Mouse (Mus musculus): ENCODE measurements at regions not wholly inside any gene's neighbourhood (a gene's known extent, or its start where the extent isn't known, plus 50 kb on each side); places are given as distances from the start of the nearest gene placed in this dataset.

DNA sequence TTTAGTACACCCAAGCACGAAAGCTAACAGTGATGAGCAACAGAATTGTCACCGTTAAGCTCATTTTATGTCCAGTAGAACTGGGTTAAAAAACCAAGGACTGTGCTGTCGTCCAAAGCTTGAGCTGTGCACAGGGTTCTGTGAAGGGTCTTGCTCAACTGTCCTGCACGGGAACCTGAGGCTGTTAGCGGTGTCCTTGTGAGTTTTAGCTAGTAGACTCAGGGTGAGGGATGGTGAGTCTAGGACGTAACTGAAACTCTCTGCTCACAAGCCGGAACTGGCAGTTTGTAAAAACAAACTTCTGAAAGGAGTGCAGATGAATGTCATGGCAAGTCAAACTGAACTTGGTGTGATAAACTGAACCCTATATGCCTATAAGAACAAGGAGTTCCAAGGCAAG is 95.6 kb downstream of the 1700020N01Rik start:
- no peaks in the 10 kb centered on the region for H3K36me3 ChIP-seq (ENCODE audit: insufficient read depth, low read length)
- no peak overlapping the region for H3K4me3 ChIP-seq (ENCODE audit: low read depth, low read length)
- H3K4me1 ChIP-seq (ENCODE audit: insufficient read depth, low read depth, low read length): peaks cover 10% of the 10 kb centered on the region; the same call in 1 of the 2 replicates
- TF ChIP-seq CTCF (IDR thresholded peaks at IDR 0.05) (no peak), EP300 (IDR thresholded peaks at IDR 0.05) (no peak)
- 67% methylated on average over 7 of the region's 7 CpGs for WGBS
- H3K27ac ChIP-seq (ENCODE audit: low read length): no peak overlapping the region
- DNase-seq (ENCODE audit: low spot score) (no peak), ATAC-seq (no peak)
- H3K9ac ChIP-seq (replicated peaks; ENCODE audit: low read depth): no peak overlapping the region
- H3K27me3 ChIP-seq (replicated peaks; ENCODE audit: insufficient read depth, low read length): no peaks in the 10 kb centered on the region
- H3K4me2 ChIP-seq (replicated peaks; ENCODE audit: low read depth, low read length): no peak overlapping the region
- H3K9me3 ChIP-seq (ENCODE audit: low read length): no peaks in the 10 kb centered on the region

DNA sequence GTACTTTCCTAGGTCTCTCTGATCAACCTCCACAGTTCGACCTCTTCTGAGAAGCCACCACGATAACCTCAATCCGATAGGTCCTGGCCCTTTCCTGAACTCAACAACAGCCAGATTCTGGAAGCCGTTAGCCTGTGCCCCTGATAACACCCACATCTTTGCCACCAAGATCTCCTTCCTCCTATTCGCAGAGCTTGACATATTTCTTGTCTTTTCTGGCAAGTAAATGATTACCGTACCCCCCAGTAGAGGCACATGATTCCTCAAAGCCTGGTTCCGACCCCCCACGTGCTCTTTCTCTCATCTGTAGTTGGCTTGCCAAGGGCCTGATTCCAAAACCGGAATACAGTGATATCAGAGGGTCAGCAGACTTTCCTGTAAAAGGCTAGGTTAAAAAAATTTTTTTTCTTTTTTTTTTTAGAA is 96.9 kb downstream of the 1700020N01Rik start:
- H3K27me3 ChIP-seq (replicated peaks; ENCODE audit: insufficient read depth, low read length): no peaks in the 10 kb centered on the region
- no peak overlapping the region for H3K27ac ChIP-seq (ENCODE audit: low read length)
- H3K4me3 ChIP-seq (ENCODE audit: low read depth, low read length): no peak overlapping the region
- H3K4me2 ChIP-seq (replicated peaks; ENCODE audit: low read depth, low read length): no peak overlapping the region
- ATAC-seq (no peak), DNase-seq (ENCODE audit: low spot score) (no peak)
- WGBS: 70% methylated on average over 9 of the region's 9 CpGs
- peaks cover 12% of the 10 kb centered on the region; the same call in 1 of the 2 replicates for H3K4me1 ChIP-seq (ENCODE audit: insufficient read depth, low read depth, low read length)
- H3K9me3 ChIP-seq (ENCODE audit: low read length): no peaks in the 10 kb centered on the region
- H3K9ac ChIP-seq (replicated peaks; ENCODE audit: low read depth): no peak overlapping the region
- no peaks in the 10 kb centered on the region for H3K36me3 ChIP-seq (ENCODE audit: insufficient read depth, low read length)
- no peak for TF ChIP-seq CTCF (IDR thresholded peaks at IDR 0.05)
- TF ChIP-seq EP300 (IDR thresholded peaks at IDR 0.05): no peak

GRCm38 (mm10) chr10:21695185-21695584 is 102.2 kb downstream of the 1700020N01Rik start:
- Histone ChIP-seq H3K27me3 (replicated peaks; ENCODE audit: insufficient read depth, low read length) (no peaks in the 10 kb centered on the region), H3K27ac (ENCODE audit: low read length) (0 out of 2 replicates have a peak overlapping the region, but pooled peaks have one; percentile 9), H3K9me3 (ENCODE audit: low read length) (no peaks in the 10 kb centered on the region), H3K4me1 (ENCODE audit: insufficient read depth, low read depth, low read length) (peaks cover 5% of the 10 kb centered on the region; the same call in 1 of the 2 replicates), H3K4me2 (replicated peaks; ENCODE audit: low read depth, low read length) (no peak overlapping the region), H3K4me3 (ENCODE audit: low read depth, low read length) (no peak overlapping the region), H3K36me3 (ENCODE audit: insufficient read depth, low read length) (no peaks in the 10 kb centered on the region), H3K9ac (replicated peaks; ENCODE audit: low read depth) (no peak overlapping the region)
- TF ChIP-seq CTCF (IDR thresholded peaks at IDR 0.05) (no peak), EP300 (IDR thresholded peaks at IDR 0.05) (peak; percentile 55)
- ATAC-seq: peak; percentile 55
- DNase-seq (ENCODE audit: low spot score): peak; percentile 31
- WGBS: 36% methylated on average over 5 of the region's 5 CpGs

GRCm38 (mm10) chr10:21696671-21697070 is 103.7 kb downstream of the 1700020N01Rik start:
- Histone ChIP-seq H3K9me3 (ENCODE audit: low read length) (no peaks in the 10 kb centered on the region), H3K9ac (replicated peaks; ENCODE audit: low read depth) (no peak overlapping the region), H3K4me3 (ENCODE audit: low read depth, low read length) (no peak overlapping the region), H3K36me3 (ENCODE audit: insufficient read depth, low read length) (no peaks in the 10 kb centered on the region), H3K4me1 (ENCODE audit: insufficient read depth, low read depth, low read length) (peaks cover 5% of the 10 kb centered on the region; the same call in 1 of the 2 replicates), H3K4me2 (replicated peaks; ENCODE audit: low read depth, low read length) (no peak overlapping the region), H3K27ac (ENCODE audit: low read length) (no peak overlapping the region), H3K27me3 (replicated peaks; ENCODE audit: insufficient read depth, low read length) (no peaks in the 10 kb centered on the region)
- 85% methylated on average over 5 of the region's 5 CpGs for WGBS
- TF ChIP-seq CTCF (IDR thresholded peaks at IDR 0.05): no peak
- no peak for TF ChIP-seq EP300 (IDR thresholded peaks at IDR 0.05)
- ATAC-seq (no peak), DNase-seq (ENCODE audit: low spot score) (no peak)

DNA sequence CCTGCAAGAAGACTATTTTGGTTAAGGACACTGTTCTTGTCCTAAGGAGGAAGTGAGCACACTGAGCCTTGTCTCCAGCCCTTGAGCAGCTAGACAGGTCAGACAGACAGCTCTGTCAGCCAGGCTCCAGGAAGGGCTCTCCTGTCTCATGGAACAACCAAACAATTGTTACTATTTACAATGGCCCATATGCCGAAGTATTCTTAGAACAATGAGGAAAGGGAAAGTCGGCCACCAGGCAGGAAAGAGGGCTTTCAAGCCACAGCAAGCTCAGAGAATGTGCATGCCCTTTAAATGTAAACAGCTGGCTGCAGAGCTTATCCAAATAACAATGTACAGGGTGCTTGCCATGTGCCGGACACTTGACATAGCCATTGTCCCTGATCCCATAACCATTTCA is 108.6 kb downstream of the 1700020N01Rik start:
- peak; percentile 95 for ATAC-seq

DNA sequence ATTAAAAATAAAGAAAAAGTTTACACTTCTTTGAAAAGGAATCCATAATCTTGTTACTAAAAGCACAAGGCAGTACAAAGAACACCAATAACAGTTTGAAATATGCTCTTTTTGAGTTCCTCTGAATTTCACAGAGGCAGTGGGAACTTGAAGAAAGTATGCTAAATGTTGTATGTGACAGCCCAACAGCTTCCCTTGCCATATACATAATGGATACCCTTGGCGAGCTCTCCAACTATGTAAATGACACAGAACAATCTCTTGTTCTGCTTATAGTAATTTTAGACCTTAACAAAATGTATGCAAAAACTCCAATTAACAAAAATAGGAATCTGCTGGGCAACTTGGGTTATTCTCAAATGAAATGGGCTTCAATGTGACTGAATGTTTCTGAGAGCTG is 109.2 kb downstream of the 1700020N01Rik start:
- H3K4me2 ChIP-seq (replicated peaks; ENCODE audit: low read depth, low read length): no peak overlapping the region
- DNase-seq (ENCODE audit: low spot score): no peak
- H3K9ac ChIP-seq (replicated peaks; ENCODE audit: low read depth): no peak overlapping the region
- no peak overlapping the region for H3K4me3 ChIP-seq (ENCODE audit: low read depth, low read length)
- H3K36me3 ChIP-seq (ENCODE audit: insufficient read depth, low read length): no peaks in the 10 kb centered on the region
- WGBS: 45% methylated on average over 1 of the region's 1 CpGs
- no peaks in the 10 kb centered on the region for H3K4me1 ChIP-seq (ENCODE audit: insufficient read depth, low read depth, low read length)
- no peak for ATAC-seq
- no peaks in the 10 kb centered on the region for H3K9me3 ChIP-seq (ENCODE audit: low read length)
- no peaks in the 10 kb centered on the region for H3K27me3 ChIP-seq (replicated peaks; ENCODE audit: insufficient read depth, low read length)
- no peak overlapping the region for H3K27ac ChIP-seq (ENCODE audit: low read length)
- TF ChIP-seq CTCF (IDR thresholded peaks at IDR 0.05) (no peak), EP300 (IDR thresholded peaks at IDR 0.05) (no peak)

More for the DNA sequence above, 108.6 kb downstream of the 1700020N01Rik start:
- Histone ChIP-seq H3K36me3 (ENCODE audit: insufficient read depth, low read length) (no peaks in the 10 kb centered on the region), H3K27me3 (replicated peaks; ENCODE audit: insufficient read depth, low read length) (no peaks in the 10 kb centered on the region), H3K4me2 (replicated peaks; ENCODE audit: low read depth, low read length) (no peak overlapping the region), H3K4me1 (ENCODE audit: insufficient read depth, low read depth, low read length) (no peaks in the 10 kb centered on the region), H3K27ac (ENCODE audit: low read length) (no peak overlapping the region), H3K9ac (replicated peaks; ENCODE audit: low read depth) (no peak overlapping the region), H3K9me3 (ENCODE audit: low read length) (no peaks in the 10 kb centered on the region), H3K4me3 (ENCODE audit: low read depth, low read length) (no peak overlapping the region)
- WGBS: 19% methylated on average over 3 of the region's 3 CpGs
- TF ChIP-seq EP300 (IDR thresholded peaks at IDR 0.05) (peak; percentile 96), CTCF (IDR thresholded peaks at IDR 0.05) (no peak)
- DNase-seq (ENCODE audit: low spot score): peak; percentile 67

DNA sequence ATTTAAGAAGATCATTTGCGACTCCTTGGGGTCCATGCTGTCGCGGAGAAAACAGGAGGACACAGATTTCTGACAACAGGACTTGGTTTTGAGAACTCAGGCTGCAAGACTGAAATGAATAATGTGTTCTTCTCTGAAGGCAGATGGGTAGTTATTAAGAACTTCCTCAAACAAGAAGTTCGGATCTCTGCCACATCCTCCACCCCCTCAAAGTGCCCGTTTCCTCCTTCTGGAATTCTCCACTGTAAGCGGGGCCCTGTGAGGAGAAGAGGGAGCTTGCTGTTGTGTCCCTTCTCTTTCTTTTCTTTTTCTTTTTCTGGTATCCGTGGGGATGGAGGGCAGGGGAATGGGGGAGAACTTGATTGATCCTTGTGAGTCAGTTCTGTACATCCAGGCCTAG is 118.9 kb downstream of the 1700020N01Rik start:
- no peak for DNase-seq (ENCODE audit: low spot score)
- no peak for ATAC-seq
- H3K4me3 ChIP-seq (ENCODE audit: low read depth, low read length): no peak overlapping the region
- no peak overlapping the region for H3K4me2 ChIP-seq (replicated peaks; ENCODE audit: low read depth, low read length)
- WGBS: 47% methylated on average over 7 of the region's 7 CpGs
- no peaks in the 10 kb centered on the region for H3K4me1 ChIP-seq (ENCODE audit: insufficient read depth, low read depth, low read length)
- H3K36me3 ChIP-seq (ENCODE audit: insufficient read depth, low read length): no peaks in the 10 kb centered on the region
- TF ChIP-seq EP300 (IDR thresholded peaks at IDR 0.05) (no peak), CTCF (IDR thresholded peaks at IDR 0.05) (no peak)
- H3K27ac ChIP-seq (ENCODE audit: low read length): no peak overlapping the region
- H3K27me3 ChIP-seq (replicated peaks; ENCODE audit: insufficient read depth, low read length): no peaks in the 10 kb centered on the region
- H3K9ac ChIP-seq (replicated peaks; ENCODE audit: low read depth): no peak overlapping the region
- H3K9me3 ChIP-seq (ENCODE audit: low read length): no peaks in the 10 kb centered on the region

All from lung, postnatal 0 days (tissue).